Mouse (Mus musculus) heart, embryonic 11.5 days (tissue): ENCODE results near the gene Rimkla. TPM values are rescaled to one million over a fixed set of nuclear protein-coding genes. Genes with fewer than 3 reads are reported as not detected.
A peak's percentile ranks its signal among the peaks of the same experiment; 100 is the strongest.

Experiments used
- ATAC-seq: fragments of 200-750 bp; cut with Nextera tagmentation; replicated peaks from 2 replicates; pipeline ENCODE4 v1.8.0; 2017; ENCODE audit warnings: moderate library complexity; ENCODE audit not compliant: insufficient number of reproducible peaks, low FRiP score, low TSS enrichment
- H3K27ac ChIP-seq: fragments of 300-500 bp; sonication (generic); 2 replicates; pipeline ENCODE4 v1.5.1; 2014; ENCODE audit warnings: mild to moderate bottlenecking, low read depth, low read length
- H3K27me3 ChIP-seq: fragments of 300-500 bp; sonication (generic); 2 replicates; pipeline ENCODE4 v1.6.1; 2014; ENCODE audit warnings: mild to moderate bottlenecking, low read length, mixed read lengths; ENCODE audit not compliant: control insufficient read depth, insufficient read depth
- H3K36me3 ChIP-seq: fragments of 300-500 bp; sonication (generic); 2 replicates; pipeline ENCODE4 v1.6.1; 2014; ENCODE audit warnings: mild to moderate bottlenecking, low read length, moderate library complexity, mixed read lengths; ENCODE audit not compliant: control insufficient read depth, insufficient read depth
- H3K4me1 ChIP-seq: fragments of 300-500 bp; sonication (generic); 2 replicates; pipeline ENCODE4 v1.6.1; 2014; ENCODE audit warnings: low read length; ENCODE audit not compliant: control insufficient read depth, insufficient read depth
- H3K4me2 ChIP-seq: fragments of 300-500 bp; sonication (generic); 2 replicates; pipeline ENCODE4 v1.6.1; 2014; ENCODE audit warnings: mild to moderate bottlenecking, moderate library complexity
- H3K4me3 ChIP-seq: fragments of 300-500 bp; sonication (generic); 2 replicates; pipeline ENCODE4 v1.5.1; 2014; ENCODE audit warnings: low read depth, low read length
- H3K9ac ChIP-seq: fragments of 300-500 bp; sonication (generic); 2 replicates; pipeline ENCODE4 v1.6.1; 2014; ENCODE audit warnings: mild to moderate bottlenecking, low read depth, low read length, moderate library complexity
- H3K9me3 ChIP-seq: fragments of 300-500 bp; sonication (generic); replicated peaks from 2 replicates; pipeline ENCODE4 v1.6.1; 2016; ENCODE audit warnings: low read length; ENCODE audit not compliant: control insufficient read depth
- WGBS: fragments of 180-500 bp; shearing (Covaris S2); extraction: QIAGEN DNeasy Blood & Tissue Kit; methylation state at CpG from one replicate; pipeline ENCODE4 v1.1.7; 2014; ENCODE audit not compliant: insufficient replicate concordance; 5-methylcytosine and 5-hydroxymethylcytosine counted together
- polyA plus RNA-seq: library from polyadenylated mRNA; unstranded; fragments of >200 nt; fragmentation: Nextera tagmentation; extraction: Ambion mirVana; gene quantifications from 2 replicates; pipeline ENCODE4 v1.2.1, GENCODE M21; 2014

Rimkla gene
- polyA plus RNA-seq, 1 experiment from 2014 or later, result 5.3 TPM

DNA sequence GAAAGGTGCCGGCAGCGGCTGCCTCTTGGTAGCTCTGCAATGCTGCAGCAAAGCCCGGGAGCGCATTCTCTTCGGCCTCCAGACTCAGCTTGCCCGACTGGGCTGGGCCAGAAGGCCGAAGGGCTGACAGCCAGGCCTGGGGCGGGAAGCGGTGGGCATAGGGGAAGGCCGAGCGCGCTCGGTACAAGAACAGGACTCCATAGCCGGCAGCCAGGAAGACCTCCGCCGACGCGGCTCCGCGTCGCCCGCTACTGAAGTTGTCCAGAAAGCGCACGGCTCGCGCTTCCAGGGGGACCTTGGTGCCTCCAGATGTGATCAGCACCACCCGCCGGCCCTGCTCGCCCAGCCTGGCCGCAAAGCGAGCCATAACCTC, 70.5 kb downstream of the Rimkla start:
- WGBS, result under 1% methylated on average over 31 of the region's 31 CpGs
- peak overlapping the region; percentile 65 for H3K4me3 ChIP-seq
- peaks cover 4% of the 10 kb centered on the region; the same call in 1 of the 2 replicates for H3K4me1 ChIP-seq
- peak overlapping the region; percentile 84 for H3K9ac ChIP-seq
- H3K27me3 ChIP-seq, result no peaks in the 10 kb centered on the region
- H3K36me3 ChIP-seq, result no peaks in the 10 kb centered on the region
- H3K4me2 ChIP-seq, result peak overlapping the region; percentile 90
- ATAC-seq, result peak; percentile 43
- no peaks in the 10 kb centered on the region for H3K9me3 ChIP-seq
- H3K27ac ChIP-seq, result peak overlapping the region; percentile 83

DNA sequence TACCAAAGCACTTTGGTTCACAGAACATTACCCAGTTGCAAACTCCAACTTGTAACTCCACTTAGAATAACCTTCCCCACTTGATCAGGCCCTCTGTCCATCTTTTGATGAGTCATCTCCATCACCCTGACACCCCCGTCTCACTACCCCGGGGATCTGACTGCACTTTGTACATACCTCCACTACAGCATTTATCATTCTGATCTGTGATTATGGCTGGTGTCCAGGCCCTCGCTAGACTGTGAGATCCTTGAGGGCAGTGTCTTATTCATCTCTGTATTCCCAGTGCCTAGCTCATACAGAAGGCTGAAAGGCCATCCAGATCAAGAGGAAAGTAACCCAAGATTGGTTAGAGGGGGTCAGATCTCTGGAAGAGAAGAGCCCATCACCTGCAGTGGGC, 71.2 kb downstream of the Rimkla start:
- H3K9ac ChIP-seq, result peak overlapping the region; percentile 84
- peaks cover 4% of the 10 kb centered on the region; the same call in 1 of the 2 replicates for H3K4me1 ChIP-seq
- ATAC-seq, result no peak
- no peaks in the 10 kb centered on the region for H3K27me3 ChIP-seq
- H3K9me3 ChIP-seq, result no peaks in the 10 kb centered on the region
- no peaks in the 10 kb centered on the region for H3K36me3 ChIP-seq
- H3K4me3 ChIP-seq, result peak overlapping the region; percentile 65
- no peak overlapping the region for H3K27ac ChIP-seq
- H3K4me2 ChIP-seq, result peak overlapping the region; percentile 90
- 39% methylated on average over 3 of the region's 3 CpGs for WGBS

GRCm38 (mm10) chr4:119417894-119418293, 74.5 kb downstream of the Rimkla start:
- H3K4me3 ChIP-seq, result no peak overlapping the region
- peaks cover 4% of the 10 kb centered on the region; the same call in 1 of the 2 replicates for H3K4me1 ChIP-seq
- H3K9ac ChIP-seq, result no peak overlapping the region
- WGBS, result 58% methylated on average over 3 of the region's 3 CpGs
- no peaks in the 10 kb centered on the region for H3K36me3 ChIP-seq
- H3K9me3 ChIP-seq, result no peaks in the 10 kb centered on the region
- ATAC-seq, result no peak
- no peak overlapping the region for H3K27ac ChIP-seq
- H3K27me3 ChIP-seq, result no peaks in the 10 kb centered on the region
- H3K4me2 ChIP-seq, result no peak overlapping the region

DNA sequence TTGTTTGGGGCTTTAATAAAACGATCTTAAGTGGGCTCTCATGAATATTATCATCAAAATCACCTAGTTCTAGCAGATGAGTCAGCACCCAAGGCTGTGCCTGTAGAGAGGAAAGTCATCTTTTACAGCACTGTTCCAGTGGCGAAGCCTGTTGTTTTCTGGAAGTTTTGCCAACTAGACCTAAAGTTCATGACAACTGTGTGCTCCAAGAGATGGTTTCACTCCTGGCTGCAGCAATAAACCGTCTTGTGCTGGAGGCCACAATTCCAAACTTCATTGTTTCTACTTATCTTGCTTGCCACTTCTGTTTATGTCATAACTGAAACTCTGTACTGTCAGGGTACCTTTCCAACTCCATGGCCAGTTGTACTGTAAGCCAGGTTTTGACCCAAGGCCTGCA, 75.2 kb downstream of the Rimkla start:
- Histone ChIP-seq H3K27ac (no peak overlapping the region), H3K36me3 (no peaks in the 10 kb centered on the region), H3K9ac (no peak overlapping the region), H3K4me2 (no peak overlapping the region), H3K9me3 (no peaks in the 10 kb centered on the region), H3K27me3 (no peaks in the 10 kb centered on the region), H3K4me1 (peaks cover 4% of the 10 kb centered on the region; the same call in 1 of the 2 replicates), H3K4me3 (no peak overlapping the region)
- ATAC-seq, result no peak
- 65% methylated on average over 3 of the region's 3 CpGs for WGBS

Other genes with a start within 250 kb of the Rimkla start
- not detected in 2 replicates for gene Cldn19, start 237.2 kb downstream of the Rimkla start, polyA plus RNA-seq
- gene Ybx1, start 198.0 kb downstream of the Rimkla start, polyA plus RNA-seq, result 769 and 780 TPM in 2 replicates
- 69.3 and 70.9 TPM in 2 replicates for gene Ppih, start 172.1 kb downstream of the Rimkla start, polyA plus RNA-seq
- 3.9 and 4.0 TPM in 2 replicates for gene Ccdc30, start 77.1 kb downstream of the Rimkla start, polyA plus RNA-seq
- 26.6 and 27.1 TPM in 2 replicates for gene Ppcs, start 70.2 kb downstream of the Rimkla start, polyA plus RNA-seq
- gene Zmynd12, start 69.8 kb downstream of the Rimkla start, polyA plus RNA-seq, result not detected in 2 replicates
- gene Foxj3, start 44.4 kb upstream of the Rimkla start, polyA plus RNA-seq, result 19.3 and 25.6 TPM in 2 replicates
- 3.0 and 4.2 TPM in 2 replicates for gene Frg2f1, start 46.9 kb upstream of the Rimkla start, polyA plus RNA-seq
- 0.55 TPM in 1 of 2 replicates, not detected in the other for gene Guca2a, start 145.1 kb upstream of the Rimkla start, polyA plus RNA-seq
- gene Guca2b, start 166.3 kb upstream of the Rimkla start, polyA plus RNA-seq, result not detected in 2 replicates
- gene Hivep3, start 241.2 kb upstream of the Rimkla start, polyA plus RNA-seq, result 4.8 and 6.7 TPM in 2 replicates